Mouse (Mus musculus) bone marrow, adult 2 months (tissue): Measurements from ENCODE around the gene Camta2.

Source experiments
- CTCF ChIP-seq: fragments of 200-500 bp; IDR thresholded peaks from 2 replicates; pipeline ENCODE4 v1.5.1; 2011; ENCODE audit warnings: low read length, control low read depth; ENCODE audit not compliant: control insufficient read depth, insufficient read depth
- POLR2A ChIP-seq: fragments of 200-500 bp; IDR thresholded peaks from 2 replicates; pipeline ENCODE4 v1.6.1; 2011; ENCODE audit warnings: low read depth, mild to moderate bottlenecking, control low read depth, low read length, borderline replicate concordance; ENCODE audit not compliant: control insufficient read depth

- TF ChIP-seq POLR2A = no peak
- TF ChIP-seq CTCF = no peak
These were observed 13.5 kb upstream of the Camta2 start for GRCm38 (mm10) chr11:70701221-70701955.
